Mouse (Mus musculus) embryo, embryonic 9.5 days (tissue): ENCODE data around the gene Rnf182.

Experiments used
- DNase-seq: peaks from one replicate; pipeline ENCODE4 v3.0.0-alpha.2; 2017; ENCODE audit errors: extremely low spot score

Gene Rnf182

DNA sequence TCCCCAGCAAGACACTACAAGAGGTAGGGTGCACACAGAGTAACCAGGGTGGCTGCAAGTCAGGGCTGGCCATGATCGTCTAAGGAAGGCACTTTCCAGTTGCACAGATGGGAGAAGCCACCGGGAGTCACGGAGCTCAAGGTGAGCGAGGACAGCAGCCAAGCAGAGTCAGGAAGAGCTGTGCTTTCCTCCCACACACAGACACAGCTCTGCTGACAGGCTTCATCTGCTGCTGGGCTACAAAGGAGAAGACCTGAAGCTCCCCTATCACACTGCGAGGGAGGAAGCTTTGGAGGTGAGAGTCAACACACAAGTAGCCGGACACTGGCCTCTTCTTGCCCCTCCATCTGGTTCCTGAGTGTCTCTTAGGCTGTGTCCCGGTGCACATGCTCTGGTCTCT lies 83.0 kb downstream of the Rnf182 start:
- no peak for DNase-seq

- no peak for DNase-seq
Measured at GRCm38 (mm10) chr13:43703471-43703870, 88.0 kb downstream of the Rnf182 start.

DNA sequence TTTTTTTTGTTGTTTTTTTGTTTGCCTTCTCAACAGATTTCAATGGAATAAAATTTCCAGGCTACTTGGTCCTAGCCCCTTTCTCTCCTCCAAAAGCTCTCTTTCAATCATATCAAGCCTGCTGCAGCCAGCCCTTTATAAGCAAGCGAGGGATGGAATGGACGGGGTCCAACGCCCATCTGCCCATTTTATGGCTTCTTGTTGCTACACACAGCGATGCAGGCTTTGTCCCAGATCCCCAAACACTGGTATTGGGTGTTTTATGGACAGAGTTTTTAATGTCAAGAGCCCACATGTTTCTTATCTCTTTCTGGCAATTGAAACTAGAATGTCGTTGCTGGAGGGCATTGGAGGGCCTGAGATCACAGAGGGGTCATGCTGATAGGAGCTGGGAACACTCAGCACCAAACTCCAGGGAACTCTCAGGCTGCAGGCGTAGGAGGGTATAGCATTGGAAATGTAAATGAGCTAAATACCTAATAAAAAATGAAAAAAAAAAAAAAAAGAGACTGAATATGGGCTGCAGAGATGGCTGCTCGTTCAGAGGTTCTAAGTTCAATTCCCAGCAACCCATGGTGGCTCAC lies 89.1 kb downstream of the Rnf182 start:
- no peak for DNase-seq

GRCm38 (mm10) chr13:43706387-43706786 lies 90.9 kb downstream of the Rnf182 start:
- no peak for DNase-seq

DNA sequence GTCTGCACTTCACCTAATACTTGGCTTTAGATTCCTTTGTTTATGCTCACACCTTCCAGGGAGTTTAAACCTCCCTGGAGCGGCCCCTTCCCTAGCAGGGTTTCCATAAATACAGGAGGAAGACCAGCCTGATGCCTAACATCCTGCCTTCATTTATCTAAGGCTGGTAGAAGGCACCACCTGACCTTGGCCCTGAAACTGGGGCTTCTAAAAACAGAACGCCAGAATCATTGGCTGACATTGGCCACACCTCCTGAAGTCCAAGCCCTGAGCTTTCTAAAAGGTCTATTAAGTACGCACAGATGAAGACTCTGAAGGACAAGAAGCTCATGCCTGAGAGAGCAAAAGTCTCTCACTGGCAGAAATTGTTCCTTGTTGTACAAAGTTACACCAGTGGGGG lies 94.0 kb downstream of the Rnf182 start:
- DNase-seq, result no peak

GRCm38 (mm10) chr13:43711708-43712314 lies 96.3 kb downstream of the Rnf182 start:
- DNase-seq, result no peak

- DNase-seq, result no peak
Measured at GRCm38 (mm10) chr13:43714741-43715140, 99.2 kb downstream of the Rnf182 start.

GRCm38 (mm10) chr13:43715466-43715865 lies 100.0 kb downstream of the Rnf182 start:
- no peak for DNase-seq

DNA sequence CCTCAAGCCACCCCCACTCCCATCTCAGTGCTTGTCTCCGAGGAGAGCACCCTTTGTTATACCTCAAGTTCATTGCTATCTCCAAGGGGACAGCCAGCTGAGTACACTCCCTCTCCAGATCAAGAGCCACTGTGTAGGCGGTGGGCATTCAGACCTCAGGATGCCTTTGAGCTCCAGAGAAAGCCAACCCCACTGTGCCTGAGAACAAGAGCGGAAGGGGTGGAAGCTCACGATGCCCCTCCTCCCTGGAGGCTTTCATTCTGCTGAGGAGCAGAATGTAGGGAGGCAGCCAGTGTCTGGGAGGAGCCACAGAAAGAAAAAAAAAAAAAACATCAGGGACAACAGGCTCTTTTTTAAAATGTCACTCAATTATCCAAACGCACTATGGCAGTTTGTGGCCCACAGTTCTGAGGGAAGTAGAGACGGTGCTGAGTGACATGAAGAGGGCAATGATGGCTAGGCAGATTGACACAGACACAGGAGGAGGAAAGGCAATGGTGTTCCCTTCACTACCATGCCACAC lies 101.1 kb downstream of the Rnf182 start:
- no peak for DNase-seq

DNA sequence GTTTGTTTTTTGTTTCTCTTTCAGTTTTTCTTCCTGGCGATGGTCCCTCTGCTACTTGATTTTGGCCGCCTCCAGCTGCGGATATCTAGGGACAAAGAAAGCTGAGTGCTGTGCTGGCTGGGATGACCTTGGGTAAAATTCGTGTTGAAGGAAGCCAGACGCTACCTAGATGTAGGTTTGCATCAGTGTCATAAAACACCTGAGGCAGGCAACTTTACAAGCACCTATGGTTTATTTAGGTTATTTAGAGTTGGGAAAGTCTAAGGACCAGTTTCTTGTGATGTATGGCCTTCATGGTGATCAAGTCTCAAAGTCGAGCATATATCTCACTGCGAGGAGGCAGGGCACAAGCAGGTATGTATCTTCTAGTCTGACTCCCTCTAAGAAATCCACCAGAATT lies 102.7 kb downstream of the Rnf182 start:
- DNase-seq, result no peak

DNA sequence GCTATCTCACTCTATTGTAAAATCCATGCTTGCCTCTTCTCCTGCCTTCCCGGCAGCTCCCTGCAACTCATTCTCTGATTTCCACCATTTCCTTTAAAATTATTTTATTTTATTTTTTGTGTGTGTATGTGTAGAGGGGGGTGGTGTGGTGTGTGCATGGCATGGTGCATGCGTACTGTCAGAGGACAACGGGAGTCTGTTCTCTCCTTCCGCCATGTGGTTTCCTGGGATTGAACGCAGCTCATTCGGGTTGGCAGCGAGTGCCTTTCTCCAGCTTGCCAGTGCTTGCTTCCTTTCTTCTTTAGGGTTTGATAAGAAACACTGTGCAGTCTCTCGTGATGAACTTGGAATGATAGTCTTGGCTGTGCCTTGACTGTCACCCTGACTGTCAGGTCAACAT lies 105.0 kb downstream of the Rnf182 start:
- no peak for DNase-seq
